Mouse (Mus musculus) lung, adult 2 months (tissue): ENCODE results near the gene Timeless. TPM values are rescaled to one million over a fixed set of nuclear protein-coding genes. Genes with fewer than 3 reads are reported as not detected.
A peak's percentile ranks its signal among the peaks of the same experiment; 100 is the strongest.

Experiments used
- DNase-seq: peaks from one replicate; pipeline ENCODE4 v3.0.0; 2022
- H3K4me1 ChIP-seq: fragments of 200-500 bp; 2 replicates; pipeline ENCODE4 v1.6.1; 2011; ENCODE audit warnings: low read length; ENCODE audit not compliant: control insufficient read depth, insufficient read depth
- H3K4me3 ChIP-seq: fragments of 200-500 bp; replicated peaks from 2 replicates; pipeline ENCODE3; 2011; ENCODE audit warnings: low read depth, mild to moderate bottlenecking, control low read depth, low read length; ENCODE audit errors: extremely low read depth
- CTCF ChIP-seq: fragments of 200-500 bp; IDR thresholded peaks from 2 replicates; pipeline ENCODE4 v1.5.1; 2011; ENCODE audit warnings: mild to moderate bottlenecking, low read length, control low read depth; ENCODE audit not compliant: insufficient read depth
- POLR2A ChIP-seq: fragments of 200-500 bp; IDR thresholded peaks from 2 replicates; pipeline ENCODE4 v1.6.1; 2011; ENCODE audit warnings: low read depth, mild to moderate bottlenecking, control low read depth, low read length, borderline replicate concordance; ENCODE audit errors: extremely low read depth
- WGBS: fragments of 180-500 bp; shearing (Covaris S2); methylation state at CpG from one replicate; pipeline ENCODE4 v1.1.7; 2018; 5-methylcytosine and 5-hydroxymethylcytosine counted together
- polyA plus RNA-seq: library from polyadenylated mRNA; depleted of rRNA; stranded (reverse); fragments of >200 nt; gene quantifications from 2 replicates; pipeline ENCODE4 v1.2.3, GENCODE M21; 2012

Timeless gene
- polyA plus RNA-seq, 1 experiment, result 7.8 TPM

DNA sequence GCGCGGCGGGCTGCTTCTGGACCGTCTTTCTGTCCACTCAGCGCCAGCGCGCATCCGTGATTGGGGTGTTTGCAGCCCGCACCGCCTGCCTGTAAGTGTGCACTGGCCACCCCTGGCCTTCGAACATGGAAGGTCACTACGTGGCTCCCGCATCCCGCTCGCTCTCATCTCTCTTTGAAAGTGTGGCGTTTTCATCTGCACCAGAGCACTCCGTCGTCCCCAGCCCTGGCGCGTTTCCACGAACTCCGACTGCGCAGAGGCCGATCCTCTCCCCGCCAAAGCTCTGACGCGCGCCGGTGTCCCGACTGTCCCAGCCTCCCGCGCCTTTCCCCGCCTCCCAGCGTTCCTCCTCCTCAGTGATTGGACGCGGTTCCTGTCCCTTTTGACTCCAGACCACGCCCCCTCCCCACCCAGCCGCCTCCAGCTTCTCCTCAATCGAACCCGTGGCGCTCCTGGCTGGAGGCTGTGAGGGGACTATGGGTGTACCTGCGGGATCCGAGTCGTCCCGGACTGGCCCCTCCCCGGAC lies 37.8 kb upstream of the Timeless start, which contains the start of gene Gls2:
Gene Gls2, plus strand, starts transcription at position 434 of the 527 bp plus-strand sequence.
- TF ChIP-seq POLR2A (peak; percentile 62; the same call in 1 of the 2 replicates), CTCF (no peak)
- 1% methylated on average over 46 of the region's 46 CpGs for WGBS
- H3K4me1 ChIP-seq, result peaks cover 4% of the 10 kb centered on the region
- peak within 1 kb of the TSS; percentile 80 for H3K4me3 ChIP-seq
- DNase-seq, result peak; percentile 97

DNA sequence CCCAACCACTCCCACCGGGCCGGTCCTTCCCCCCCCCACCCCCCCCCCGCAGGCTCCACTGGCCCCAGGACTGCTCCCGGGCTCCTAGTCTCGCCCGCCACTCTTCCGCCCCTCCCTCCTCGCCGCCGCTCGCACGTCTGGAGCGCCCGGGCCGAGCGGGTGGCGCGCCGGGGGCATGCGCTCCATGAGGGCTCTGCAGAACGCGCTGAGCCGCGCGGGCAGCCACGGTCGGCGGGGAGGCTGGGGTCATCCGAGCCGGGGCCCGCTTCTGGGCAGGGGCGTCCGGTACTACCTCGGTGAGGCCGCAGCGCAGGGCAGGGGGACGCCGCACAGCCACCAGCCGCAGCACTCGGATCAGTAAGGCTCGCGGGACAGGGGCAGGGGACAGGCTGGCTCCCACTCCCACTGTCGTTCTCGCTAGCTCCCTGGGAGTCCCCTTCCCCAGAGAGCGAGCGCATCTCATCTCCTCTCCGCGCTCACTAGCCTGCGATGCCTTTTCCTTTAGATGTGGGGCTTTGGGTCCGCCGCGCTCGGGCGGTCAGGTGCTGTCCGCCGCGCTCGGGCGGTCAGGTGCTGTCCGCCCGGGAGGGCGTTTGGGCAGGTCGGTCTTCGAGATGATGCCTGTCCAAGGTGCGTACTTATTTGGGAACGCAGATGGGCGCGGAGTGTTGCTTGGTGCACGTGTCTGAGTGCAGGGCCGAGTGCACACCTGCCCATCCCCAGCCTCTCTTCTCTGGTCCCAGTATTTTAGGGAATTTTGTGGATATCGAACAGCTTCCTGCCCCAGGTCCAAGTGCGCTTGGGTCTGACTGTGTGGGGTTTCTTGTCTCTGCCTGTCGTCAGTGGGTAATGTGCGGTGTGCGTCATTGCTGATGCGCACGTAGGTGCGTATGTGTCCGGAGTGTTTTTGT lies 37.1 kb upstream of the Timeless start:
- no peak for DNase-seq
- Histone ChIP-seq H3K4me3 (peak overlapping the region; percentile 80), H3K4me1 (peaks cover 4% of the 10 kb centered on the region)
- 2% methylated on average over 74 of the region's 79 CpGs for WGBS
- TF ChIP-seq CTCF, result no peak
- no peak for TF ChIP-seq POLR2A

DNA sequence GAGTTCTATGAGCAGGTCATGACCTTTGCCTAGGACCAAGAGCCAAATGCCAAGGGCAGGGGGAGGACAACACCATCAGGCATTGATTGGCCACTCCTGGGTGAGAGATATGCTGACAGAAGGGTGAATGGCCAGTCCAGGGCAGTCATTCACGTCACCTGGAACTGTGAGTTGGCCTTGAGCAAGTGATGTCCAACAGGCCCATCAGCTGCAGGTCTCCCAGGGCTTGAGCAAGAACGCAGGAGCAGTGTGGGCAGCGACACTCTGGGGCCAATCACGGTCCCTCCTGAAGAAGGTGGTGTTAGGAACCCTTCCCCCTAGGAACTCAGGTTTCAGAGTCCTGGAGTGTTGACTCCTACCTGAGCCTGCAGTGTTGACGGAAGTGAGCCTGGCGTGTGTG lies 30.0 kb upstream of the Timeless start:
- no peak for DNase-seq
- TF ChIP-seq POLR2A, result no peak
- no peak for TF ChIP-seq CTCF
- Histone ChIP-seq H3K4me1 (no peaks in the 10 kb centered on the region), H3K4me3 (no peak overlapping the region)
- 67% methylated on average over 6 of the region's 6 CpGs for WGBS

DNA sequence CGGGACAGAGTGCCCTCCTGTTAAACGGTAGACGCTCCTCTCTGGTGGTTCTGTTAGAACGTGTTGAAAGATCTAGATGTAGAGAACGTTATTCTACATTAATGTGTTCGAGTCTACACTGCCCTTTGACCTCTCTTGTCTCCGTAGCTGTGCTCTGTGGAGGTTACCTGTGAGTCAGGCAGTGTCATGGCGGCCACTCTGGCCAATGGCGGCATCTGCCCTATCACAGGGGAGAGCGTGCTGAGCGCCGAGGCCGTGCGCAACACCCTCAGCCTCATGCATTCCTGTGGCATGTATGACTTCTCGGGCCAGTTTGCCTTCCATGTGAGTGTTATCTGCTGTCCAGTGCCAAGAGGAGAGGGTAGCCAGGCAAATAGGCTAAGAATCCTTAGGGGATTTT lies 26.9 kb upstream of the Timeless start:
- H3K4me1 ChIP-seq, result no peaks in the 10 kb centered on the region
- DNase-seq, result no peak
- WGBS, result 74% methylated on average over 15 of the region's 15 CpGs

DNA sequence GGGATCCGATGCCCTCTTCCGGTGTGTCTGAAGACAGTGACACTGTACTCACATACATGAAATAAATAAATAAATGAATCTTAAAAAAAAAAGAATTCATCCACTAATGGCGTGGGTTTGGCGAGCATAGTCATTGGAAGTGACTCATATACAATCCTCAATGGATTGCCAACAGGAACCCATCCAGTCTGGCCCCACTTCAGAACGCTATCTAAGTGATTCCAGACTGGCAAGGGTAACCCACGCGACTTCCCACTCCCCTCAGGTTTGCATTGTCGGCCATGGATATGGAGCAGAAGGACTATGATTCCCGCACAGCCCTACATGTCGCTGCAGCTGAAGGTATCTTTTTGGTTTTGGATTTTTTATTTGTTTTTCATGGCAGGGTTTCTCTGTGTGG lies 23.5 kb upstream of the Timeless start:
- Histone ChIP-seq H3K4me3 (no peak overlapping the region), H3K4me1 (peaks cover 7% of the 10 kb centered on the region)
- WGBS, result 88% methylated on average over 10 of the region's 10 CpGs
- DNase-seq, result no peak
- TF ChIP-seq CTCF (no peak), POLR2A (no peak)

More for the DNA sequence above, 26.9 kb upstream of the Timeless start:
- no peak for TF ChIP-seq CTCF
- no peak overlapping the region for H3K4me3 ChIP-seq

DNA sequence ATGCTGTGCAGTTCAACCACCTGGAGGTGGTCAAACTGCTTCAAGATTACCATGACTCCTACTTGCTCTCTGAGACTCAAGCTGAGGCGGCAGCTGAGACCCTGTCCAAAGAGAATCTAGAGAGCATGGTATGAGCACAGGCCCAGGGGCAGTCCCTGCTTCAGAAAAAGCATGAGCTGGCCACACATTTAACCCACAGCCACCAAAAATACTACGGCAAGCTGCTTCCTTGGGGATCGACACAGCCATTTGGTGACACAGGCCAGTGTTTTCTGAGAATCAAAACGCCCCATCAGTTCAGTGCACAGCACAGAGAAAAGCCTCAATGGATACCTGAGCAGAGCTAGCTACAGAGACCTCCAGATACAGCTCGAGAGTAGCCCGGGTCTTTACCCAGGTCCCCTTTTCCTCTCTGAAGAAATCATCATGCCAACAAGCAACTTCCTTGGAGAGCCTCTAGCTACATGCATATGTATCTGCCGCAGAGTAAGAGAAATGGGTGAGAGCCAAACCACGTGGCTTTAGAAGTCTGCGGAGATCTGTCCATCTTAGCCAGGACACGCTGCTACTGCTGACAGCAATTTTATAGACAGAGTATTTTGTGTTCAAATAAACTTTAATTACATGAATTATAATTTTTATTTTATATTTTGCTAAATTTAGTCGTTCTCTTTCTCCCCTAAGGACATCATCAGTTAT lies 22.4 kb upstream of the Timeless start:
- Histone ChIP-seq H3K4me3 (no peak overlapping the region), H3K4me1 (peaks cover 7% of the 10 kb centered on the region)
- no peak for TF ChIP-seq POLR2A
- no peak for TF ChIP-seq CTCF
- 91% methylated on average over 11 of the region's 11 CpGs for WGBS
- DNase-seq, result no peak

DNA sequence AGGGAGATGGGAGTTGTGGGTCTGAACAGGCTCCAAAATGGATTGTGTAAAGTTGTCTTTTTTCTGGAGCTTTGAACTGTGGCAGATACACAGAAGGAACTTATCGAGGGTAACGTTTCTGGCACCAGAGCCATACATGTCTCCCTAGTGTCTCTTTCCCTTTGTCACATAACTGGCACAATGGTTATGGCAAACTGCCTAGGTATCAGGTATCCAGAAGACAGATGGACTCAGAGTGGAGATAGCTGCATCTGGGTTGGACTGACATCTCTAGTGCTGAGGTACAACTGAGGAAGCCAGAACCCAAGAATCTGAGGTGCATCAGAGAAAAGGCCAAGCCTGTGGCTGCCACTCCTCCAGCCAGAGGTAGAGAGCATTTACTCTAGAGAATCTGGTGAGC lies 21.7 kb upstream of the Timeless start:
- Histone ChIP-seq H3K4me3 (no peak overlapping the region), H3K4me1 (peaks cover 7% of the 10 kb centered on the region)
- DNase-seq, result no peak
- no peak for TF ChIP-seq POLR2A
- 83% methylated on average over 2 of the region's 2 CpGs for WGBS

DNA sequence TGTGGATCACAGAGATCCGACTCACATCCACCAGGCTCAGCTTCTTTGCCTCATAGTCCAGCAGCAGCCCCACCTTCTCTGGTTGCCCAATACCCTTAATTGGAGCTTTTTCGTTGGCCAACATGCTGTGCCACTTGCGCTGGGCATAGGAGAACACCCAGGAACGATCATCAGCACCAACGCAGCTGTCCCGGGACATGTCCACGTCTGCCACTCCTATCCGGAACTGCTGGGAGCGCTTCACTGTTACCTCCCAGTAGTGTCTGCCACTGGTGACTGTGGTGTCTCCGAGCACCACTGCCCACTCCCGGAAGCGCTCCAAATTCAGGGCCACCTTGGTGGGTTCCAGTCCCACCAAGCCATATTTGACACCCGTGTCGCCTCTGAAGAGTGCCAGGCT lies 20.9 kb upstream of the Timeless start:
- Histone ChIP-seq H3K4me3 (peak overlapping the region; percentile 54), H3K4me1 (peaks cover 7% of the 10 kb centered on the region)
- TF ChIP-seq CTCF (no peak), POLR2A (no peak)
- no peak for DNase-seq
- 16% methylated on average over 14 of the region's 14 CpGs for WGBS

DNA sequence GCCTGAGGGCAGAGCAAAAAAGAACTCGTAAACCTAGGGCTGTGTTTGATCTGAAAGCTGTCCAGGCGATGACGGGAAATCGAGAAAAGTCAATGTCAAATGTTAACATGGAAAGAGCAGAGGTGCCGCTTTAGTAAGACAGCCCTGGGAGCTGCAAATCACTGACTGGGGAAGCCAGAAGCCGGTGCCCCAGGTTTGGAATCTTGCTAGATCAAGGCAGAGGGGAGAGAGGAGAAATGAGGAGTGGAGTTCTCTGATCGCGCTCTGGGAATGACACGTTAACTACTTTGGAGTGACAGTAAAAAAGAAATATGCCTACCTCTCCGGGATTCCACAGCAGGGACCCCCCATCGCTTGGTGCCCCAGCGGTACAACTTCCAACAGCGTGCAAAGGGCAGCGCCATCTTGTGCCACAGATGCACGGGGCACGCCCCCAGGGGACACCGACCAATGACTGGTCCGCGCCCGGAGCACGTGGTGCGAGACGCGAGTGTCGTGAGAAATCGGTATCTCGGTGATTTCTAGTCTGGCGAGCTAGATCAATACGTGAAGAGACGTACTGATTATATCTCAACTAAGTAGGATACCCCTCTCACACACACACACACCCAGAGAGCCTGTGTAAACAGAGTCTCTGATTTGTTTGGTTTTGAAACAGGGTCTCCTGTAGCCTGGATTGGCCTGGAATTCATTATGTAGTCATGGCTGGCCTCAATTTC lies 20.3 kb upstream of the Timeless start, which contains the start of gene Spryd4:
Gene Spryd4, minus strand, starts transcription at position 418 of the 719 bp plus-strand sequence.
- H3K4me3 ChIP-seq, result peak within 1 kb of the TSS; percentile 54
- TF ChIP-seq CTCF (no peak), POLR2A (peak; percentile 81; the same call in 1 of the 2 replicates)
- H3K4me1 ChIP-seq, result peaks cover 7% of the 10 kb centered on the region
- whole genome bisulfite sequencing, result under 1% methylated on average over 30 of the region's 30 CpGs
- DNase-seq, result peak; percentile 87

DNA sequence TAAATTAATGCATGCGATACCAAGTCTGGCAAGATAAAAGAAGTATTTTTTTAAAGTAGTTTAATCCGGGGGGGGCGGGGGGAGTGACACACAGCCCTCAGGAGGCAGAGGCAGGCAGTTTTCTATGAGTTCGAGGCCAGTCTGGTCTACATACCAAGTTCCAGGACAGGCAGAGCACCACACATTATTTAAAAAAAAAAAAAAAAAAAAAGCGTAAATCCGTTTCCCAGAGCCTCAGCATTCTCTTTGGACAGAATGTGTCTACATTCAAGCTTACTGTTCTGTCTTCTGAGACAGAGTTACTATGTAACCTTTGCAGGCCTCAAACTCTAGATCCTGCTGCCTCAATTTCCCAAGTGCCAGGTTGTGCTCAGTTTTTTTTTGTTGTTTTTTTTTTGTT lies 19.7 kb upstream of the Timeless start:
- peak overlapping the region; percentile 54 for H3K4me3 ChIP-seq
- 38% methylated on average over 6 of the region's 6 CpGs for WGBS
- no peak for TF ChIP-seq CTCF
- TF ChIP-seq POLR2A, result no peak

More for the DNA sequence above, 19.7 kb upstream of the Timeless start:
- DNase-seq, result no peak
- peaks cover 7% of the 10 kb centered on the region for H3K4me1 ChIP-seq
